Mouse (Mus musculus) myocyte (in vitro differentiated cells): Measurements from ENCODE around the gene Ptpn23. TPM values are rescaled to one million over a fixed set of nuclear protein-coding genes. Genes with fewer than 3 reads are reported as not detected.

Experiments used
- H3K27me3 ChIP-seq: one replicate; pipeline ENCODE4 v1.6.1; 2011; ENCODE audit not compliant: control insufficient read depth, insufficient read depth, insufficient read length
- H3K36me3 ChIP-seq: one replicate; pipeline ENCODE4 v1.6.1; 2011; ENCODE audit not compliant: control insufficient read depth, insufficient read depth
- H3K4me2 ChIP-seq: one replicate; pipeline ENCODE4 v1.6.1; 2011; ENCODE audit warnings: low read depth, control low read depth
- H3K4me3 ChIP-seq: one replicate; pipeline ENCODE4 v1.5.1; 2011; ENCODE audit warnings: mild to moderate bottlenecking, control low read depth, moderate library complexity
- H3K79me2 ChIP-seq: one replicate; pipeline ENCODE4 v1.6.1; 2011; ENCODE audit not compliant: control insufficient read depth, insufficient read depth
- H3ac ChIP-seq: one replicate; pipeline ENCODE4 v1.6.1; 2011; ENCODE audit not compliant: control insufficient read depth, insufficient read length
- CEBPB ChIP-seq: IDR thresholded peaks from 2 replicates; pipeline ENCODE4 v1.6.1; 2011; ENCODE audit warnings: mild to moderate bottlenecking, moderate library complexity; ENCODE audit not compliant: poor library complexity, insufficient read depth, severe bottlenecking
- E2F4 ChIP-seq: IDR thresholded peaks from one replicate; pipeline ENCODE4 v1.6.1; 2011; ENCODE audit warnings: mild to moderate bottlenecking, control low read depth, moderate library complexity; ENCODE audit not compliant: insufficient read depth
- MAX ChIP-seq: IDR thresholded peaks from one replicate; pipeline ENCODE4 v1.6.1; 2011; ENCODE audit warnings: low read depth, mild to moderate bottlenecking, control low read depth
- MYOD1 ChIP-seq, 3 experiments: IDR thresholded peaks; one replicate each; pipeline ENCODE4 v1.6.1; 2011; ENCODE audit warnings: control low read depth in 2 of 3, low read depth in 2 of 3, mild to moderate bottlenecking in 2 of 3, moderate library complexity in 1 of 3; ENCODE audit not compliant: insufficient read length in 2 of 3, control insufficient read depth in 1 of 3
- MYOG ChIP-seq, 3 experiments: IDR thresholded peaks; one replicate each; pipeline ENCODE4 v1.6.1; 2011; ENCODE audit warnings: control low read depth in 2 of 3, low read depth in 2 of 3, mild to moderate bottlenecking in 2 of 3; ENCODE audit not compliant: insufficient read length in 2 of 3, control insufficient read depth in 1 of 3, insufficient read depth in 1 of 3
- POLR2A ChIP-seq: IDR thresholded peaks from one replicate; pipeline ENCODE4 v1.6.1; 2011; ENCODE audit warnings: low read depth, mild to moderate bottlenecking, control low read depth, moderate library complexity; ENCODE audit not compliant: insufficient read length
- POLR2AphosphoS2 ChIP-seq: IDR thresholded peaks from one replicate; pipeline ENCODE4 v1.6.1; 2011; ENCODE audit warnings: low read depth, control low read depth; ENCODE audit not compliant: insufficient read length
- REST ChIP-seq: IDR thresholded peaks from one replicate; pipeline ENCODE4 v1.6.1; 2011; ENCODE audit warnings: mild to moderate bottlenecking, control low read depth, moderate library complexity; ENCODE audit not compliant: insufficient read depth, insufficient read length
- SRF ChIP-seq: IDR thresholded peaks from one replicate; pipeline ENCODE4 v1.6.1; 2011; ENCODE audit warnings: low read depth; ENCODE audit not compliant: control insufficient read depth, insufficient read length
- TCF12 ChIP-seq: IDR thresholded peaks from one replicate; pipeline ENCODE4 v1.6.1; 2011; ENCODE audit warnings: mild to moderate bottlenecking, control low read depth; ENCODE audit not compliant: poor library complexity, insufficient read depth, severe bottlenecking
- TCF3 ChIP-seq: IDR thresholded peaks from one replicate; pipeline ENCODE4 v1.6.1; 2011; ENCODE audit warnings: low read depth, control low read depth; ENCODE audit not compliant: insufficient read length
- USF1 ChIP-seq: IDR thresholded peaks from one replicate; pipeline ENCODE4 v1.6.1; 2011; ENCODE audit warnings: low read depth, mild to moderate bottlenecking, control low read depth, moderate library complexity
- polyA plus RNA-seq: library from polyadenylated mRNA; unstranded; fragments of >200 nt; fragmentation: generic; extraction: Trizol; gene quantifications from one replicate; pipeline ENCODE4 v1.2.1, GENCODE M21; 2012; ENCODE audit warnings: missing spikeins

Ptpn23 gene
- polyA plus RNA-seq, 1 experiment = 36.0 TPM

- Histone ChIP-seq H3K4me2 (no peak overlapping the region), H3K79me2 (no peaks in the 10 kb centered on the region), H3K4me3 (no peak overlapping the region), H3K27me3 (no peaks in the 10 kb centered on the region), H3ac (no peak overlapping the region), H3K36me3 (peaks cover 5% of the 10 kb centered on the region)
- TF ChIP-seq TCF12 (no peak), TCF3 (no peak), MAX (no peak)
Observed at GRCm38 (mm10) chr9:110375668-110376067, 32.3 kb downstream of the Ptpn23 start.

- H3K4me2 ChIP-seq = no peak overlapping the region
- H3K4me3 ChIP-seq = no peak overlapping the region
- TF ChIP-seq E2F4 (no peak), TCF3 (no peak), MAX (no peak), POLR2AphosphoS2 (no peak), POLR2A (no peak), MYOG (IDR thresholded peaks at IDR 0.05; ENCODE audit: control insufficient read depth in 1 of 3, insufficient read depth in 1 of 3, insufficient read length in 2 of 3, low read depth in 2 of 3) (no peak)
- peaks cover 5% of the 10 kb centered on the region for H3K36me3 ChIP-seq
- H3K27me3 ChIP-seq = no peaks in the 10 kb centered on the region
- no peaks in the 10 kb centered on the region for H3K79me2 ChIP-seq
- no peak overlapping the region for H3ac ChIP-seq
Observed at GRCm38 (mm10) chr9:110373871-110374270, 34.1 kb downstream of the Ptpn23 start.

DNA sequence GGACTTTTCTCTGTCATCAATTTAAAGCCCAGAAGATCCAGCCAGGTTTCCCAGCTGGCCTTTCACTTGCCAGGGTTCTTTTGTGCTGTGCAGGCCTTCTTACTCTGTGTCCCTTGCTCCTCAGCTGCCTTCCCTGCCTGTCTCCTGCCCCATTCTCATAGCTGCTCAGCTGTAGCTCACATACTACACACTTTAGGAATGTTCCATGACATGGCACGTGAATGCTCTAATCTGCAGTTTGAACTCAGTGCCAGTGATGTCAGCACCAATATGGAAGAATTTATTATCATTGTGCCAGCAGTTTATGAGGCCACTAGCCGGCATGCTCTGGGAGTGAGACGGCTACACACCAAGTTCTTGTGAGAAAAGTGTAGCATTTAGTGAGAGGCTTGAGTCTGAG is 38.2 kb downstream of the Ptpn23 start:
- no peak for TF ChIP-seq TCF12
- no peak for TF ChIP-seq MYOG (IDR thresholded peaks at IDR 0.05; ENCODE audit: control insufficient read depth in 1 of 3, insufficient read depth in 1 of 3, insufficient read length in 2 of 3, low read depth in 2 of 3)
- TF ChIP-seq REST = no peak
- TF ChIP-seq CEBPB = no peak
- no peak for TF ChIP-seq POLR2AphosphoS2
- no peak for TF ChIP-seq MYOD1 (IDR thresholded peaks at IDR 0.05; ENCODE audit: control insufficient read depth in 1 of 3, insufficient read length in 2 of 3, low read depth in 2 of 3)
- no peak for TF ChIP-seq USF1
- no peak for TF ChIP-seq POLR2A
- no peak for TF ChIP-seq MAX
- TF ChIP-seq E2F4 = no peak
- TF ChIP-seq TCF3 = no peak
- TF ChIP-seq SRF = no peak
- Histone ChIP-seq H3K27me3 (no peaks in the 10 kb centered on the region), H3ac (no peak overlapping the region)

GRCm38 (mm10) chr9:110366746-110367145 is 41.3 kb downstream of the Ptpn23 start:
- Histone ChIP-seq H3ac (no peak overlapping the region), H3K27me3 (no peaks in the 10 kb centered on the region), H3K36me3 (peaks cover 20% of the 10 kb centered on the region), H3K79me2 (no peaks in the 10 kb centered on the region), H3K4me3 (no peak overlapping the region), H3K4me2 (no peak overlapping the region)
- TF ChIP-seq SRF (no peak), TCF12 (no peak)

More for the DNA sequence above, 38.2 kb downstream of the Ptpn23 start:
- Histone ChIP-seq H3K79me2 (no peaks in the 10 kb centered on the region), H3K36me3 (peaks cover 15% of the 10 kb centered on the region), H3K4me3 (no peak overlapping the region), H3K4me2 (no peak overlapping the region)

DNA sequence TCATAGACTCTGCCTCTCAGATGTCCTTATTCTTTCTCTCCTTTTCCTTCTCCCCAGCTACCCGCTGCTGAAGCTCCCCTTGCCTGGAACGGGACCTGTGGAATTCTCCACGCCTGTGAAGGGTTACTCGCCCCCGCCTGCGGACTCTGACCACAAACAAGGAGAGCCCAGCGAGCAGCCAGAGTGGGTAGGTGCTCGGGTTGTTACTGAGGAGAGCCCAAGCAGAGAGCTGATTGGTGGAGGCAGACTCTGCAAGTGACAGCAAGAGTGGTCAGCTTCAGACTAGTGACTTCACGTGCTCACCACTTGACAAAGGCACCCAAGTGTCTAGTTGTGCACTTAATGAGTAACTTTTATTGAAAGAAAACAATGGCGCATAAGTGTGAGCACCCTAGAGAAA is 45.7 kb downstream of the Ptpn23 start:
- H3K4me2 ChIP-seq = no peak overlapping the region
- TF ChIP-seq TCF3 (no peak), MYOG (IDR thresholded peaks at IDR 0.05; ENCODE audit: control insufficient read depth in 1 of 3, insufficient read depth in 1 of 3, insufficient read length in 2 of 3, low read depth in 2 of 3) (no peak), CEBPB (no peak), E2F4 (no peak), TCF12 (no peak)
- H3K36me3 ChIP-seq = peaks cover 20% of the 10 kb centered on the region
- H3K4me3 ChIP-seq = no peak overlapping the region
- H3K27me3 ChIP-seq = no peaks in the 10 kb centered on the region
- H3ac ChIP-seq = no peak overlapping the region
- no peaks in the 10 kb centered on the region for H3K79me2 ChIP-seq

DNA sequence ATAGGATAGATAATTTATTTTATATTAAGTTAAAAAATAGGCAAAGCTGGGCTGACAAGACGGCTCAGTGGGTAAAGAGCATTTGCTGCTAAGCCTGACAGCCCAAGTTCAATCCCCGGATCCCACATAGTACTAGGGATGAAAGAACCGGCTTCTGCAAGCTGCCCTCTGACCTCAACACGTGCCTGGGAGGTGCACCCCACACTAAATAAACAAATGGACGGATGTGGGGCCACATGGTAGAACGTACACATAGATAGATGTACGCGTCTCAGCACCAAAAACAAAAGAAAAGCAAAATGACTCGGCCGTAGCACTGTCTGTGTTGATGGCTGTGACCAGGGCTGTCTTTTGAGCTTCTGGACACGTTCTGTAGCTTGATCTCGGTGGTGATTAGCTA is 46.7 kb downstream of the Ptpn23 start:
- TF ChIP-seq TCF12 (no peak), TCF3 (no peak), POLR2A (no peak), USF1 (no peak), REST (no peak), POLR2AphosphoS2 (no peak), E2F4 (no peak), MAX (no peak), MYOD1 (IDR thresholded peaks at IDR 0.05; ENCODE audit: control insufficient read depth in 1 of 3, insufficient read length in 2 of 3, low read depth in 2 of 3) (no peak), CEBPB (no peak), SRF (no peak), MYOG (IDR thresholded peaks at IDR 0.05; ENCODE audit: control insufficient read depth in 1 of 3, insufficient read depth in 1 of 3, insufficient read length in 2 of 3, low read depth in 2 of 3) (no peak)
- no peak overlapping the region for H3K4me2 ChIP-seq
- no peaks in the 10 kb centered on the region for H3K27me3 ChIP-seq
- peaks cover 20% of the 10 kb centered on the region for H3K36me3 ChIP-seq
- H3ac ChIP-seq = no peak overlapping the region
- no peaks in the 10 kb centered on the region for H3K79me2 ChIP-seq
- H3K4me3 ChIP-seq = no peak overlapping the region
